Mouse (Mus musculus) lung, postnatal 0 days (tissue): Measurements from ENCODE around the gene Camta2. TPM values are rescaled to one million over a fixed set of nuclear protein-coding genes. Genes with fewer than 3 reads are reported as not detected.

Source experiments
- ATAC-seq: fragments of 200-750 bp; cut with Nextera tagmentation; 2 replicates; pipeline ENCODE4 v1.8.0; 2017; ENCODE audit warnings: moderate library complexity
- DNase-seq: peaks from one replicate; pipeline ENCODE4 v3.0.0-alpha.2; 2016; ENCODE audit warnings: low spot score
- H3K27ac ChIP-seq: fragments of 300-500 bp; sonication (generic); 2 replicates; pipeline ENCODE4 v1.5.1; 2014; ENCODE audit warnings: antibody characterized with exemption, mild to moderate bottlenecking, low read length, mixed read lengths
- H3K27me3 ChIP-seq: fragments of 300-500 bp; sonication (generic); replicated peaks from 2 replicates; pipeline ENCODE4 v1.6.1; 2014; ENCODE audit warnings: low read length, mixed read lengths; ENCODE audit not compliant: insufficient read depth
- H3K36me3 ChIP-seq: fragments of 300-500 bp; sonication (generic); 2 replicates; pipeline ENCODE4 v1.6.1; 2014; ENCODE audit warnings: low read length, mixed read lengths; ENCODE audit not compliant: insufficient read depth
- H3K4me1 ChIP-seq: fragments of 300-500 bp; sonication (generic); 2 replicates; pipeline ENCODE4 v1.6.1; 2014; ENCODE audit warnings: antibody characterized with exemption, low read depth, low read length, mixed read lengths; ENCODE audit not compliant: insufficient read depth
- H3K4me2 ChIP-seq: fragments of 300-500 bp; sonication (generic); replicated peaks from 2 replicates; pipeline ENCODE4 v1.6.1; 2014; ENCODE audit warnings: low read depth, mild to moderate bottlenecking, low read length, moderate library complexity, mixed read lengths
- H3K4me3 ChIP-seq: fragments of 300-500 bp; sonication (generic); 2 replicates; pipeline ENCODE4 v1.5.1; 2014; ENCODE audit warnings: low read depth, low read length
- H3K9ac ChIP-seq: fragments of 300-500 bp; sonication (generic); replicated peaks from 2 replicates; pipeline ENCODE4 v1.6.1; 2014; ENCODE audit warnings: low read depth, mild to moderate bottlenecking
- H3K9me3 ChIP-seq: fragments of 300-500 bp; sonication (generic); 2 replicates; pipeline ENCODE4 v1.6.1; 2016; ENCODE audit warnings: low read length, mixed read lengths
- CTCF ChIP-seq: IDR thresholded peaks from 2 replicates; pipeline ENCODE4 v1.5.1; 2016; ENCODE audit warnings: antibody characterized with exemption, mild to moderate bottlenecking
- EP300 ChIP-seq: IDR thresholded peaks from 2 replicates; pipeline ENCODE4 v1.6.1; 2016; ENCODE audit warnings: antibody characterized with exemption, mild to moderate bottlenecking, control low read depth
- WGBS: fragments of 180-500 bp; shearing (Covaris S2); extraction: QIAGEN DNeasy Blood & Tissue Kit; methylation state at CpG from one replicate; pipeline ENCODE4 v1.1.7; 2014; 5-methylcytosine and 5-hydroxymethylcytosine counted together
- polyA plus RNA-seq: library from polyadenylated mRNA; unstranded; fragments of >200 nt; fragmentation: Nextera tagmentation; extraction: Ambion mirVana; gene quantifications from 2 replicates; pipeline ENCODE4 v1.2.1, GENCODE M21; 2015

Gene Camta2
- polyA plus RNA-seq, 1 experiment from 2014 or later, result 9.9 TPM

GRCm38 (mm10) chr11:70664741-70665140 lies 23.2 kb downstream of the Camta2 start:
- ATAC-seq (no peak), DNase-seq (no peak)
- no peaks in the 10 kb centered on the region for H3K9me3 ChIP-seq
- TF ChIP-seq CTCF (peak; percentile 24), EP300 (no peak)
- H3K27me3 ChIP-seq, result no peaks in the 10 kb centered on the region
- H3K4me3 ChIP-seq, result no peak overlapping the region
- H3K27ac ChIP-seq, result no peak overlapping the region
- H3K4me1 ChIP-seq, result no peaks in the 10 kb centered on the region; the same call in 1 of the 2 replicates
- H3K9ac ChIP-seq, result no peak overlapping the region
- H3K36me3 ChIP-seq, result peaks cover 13% of the 10 kb centered on the region; the same call in 1 of the 2 replicates
- no peak overlapping the region for H3K4me2 ChIP-seq
- 93% methylated on average over 9 of the region's 9 CpGs for WGBS

- WGBS, result 81% methylated on average over 6 of the region's 6 CpGs
- no peak overlapping the region for H3K4me3 ChIP-seq
- ATAC-seq, result no peak
- no peak overlapping the region for H3K27ac ChIP-seq
- no peaks in the 10 kb centered on the region for H3K9me3 ChIP-seq
- DNase-seq, result no peak
- no peaks in the 10 kb centered on the region for H3K27me3 ChIP-seq
- H3K4me2 ChIP-seq, result no peak overlapping the region
- peaks cover 13% of the 10 kb centered on the region; the same call in 1 of the 2 replicates for H3K36me3 ChIP-seq
- no peaks in the 10 kb centered on the region for H3K4me1 ChIP-seq
- TF ChIP-seq EP300, result no peak
- TF ChIP-seq CTCF, result no peak
- no peak overlapping the region for H3K9ac ChIP-seq
Observed at GRCm38 (mm10) chr11:70663957-70664356, 23.9 kb downstream of the Camta2 start.

- no peak overlapping the region for H3K9ac ChIP-seq
- H3K36me3 ChIP-seq, result peaks cover 13% of the 10 kb centered on the region; the same call in 1 of the 2 replicates
- no peaks in the 10 kb centered on the region for H3K4me1 ChIP-seq
- H3K4me2 ChIP-seq, result no peak overlapping the region
- ATAC-seq (no peak), DNase-seq (no peak)
- H3K4me3 ChIP-seq, result no peak overlapping the region
- WGBS, result 86% methylated on average over 8 of the region's 8 CpGs
- no peaks in the 10 kb centered on the region for H3K9me3 ChIP-seq
- TF ChIP-seq EP300, result no peak
- no peak for TF ChIP-seq CTCF
- H3K27ac ChIP-seq, result no peak overlapping the region
- no peaks in the 10 kb centered on the region for H3K27me3 ChIP-seq
Observed at GRCm38 (mm10) chr11:70663101-70663500, 24.8 kb downstream of the Camta2 start.

GRCm38 (mm10) chr11:70660571-70660970 lies 27.3 kb downstream of the Camta2 start:
- Histone ChIP-seq H3K9ac (no peak overlapping the region), H3K9me3 (no peaks in the 10 kb centered on the region), H3K4me2 (no peak overlapping the region), H3K36me3 (peaks cover 13% of the 10 kb centered on the region; the same call in 1 of the 2 replicates), H3K27me3 (no peaks in the 10 kb centered on the region), H3K27ac (no peak overlapping the region), H3K4me1 (peaks cover 10% of the 10 kb centered on the region), H3K4me3 (no peak overlapping the region)
- no peak for ATAC-seq
- TF ChIP-seq EP300 (no peak), CTCF (no peak)
- WGBS, result 91% methylated on average over 8 of the region's 8 CpGs
- DNase-seq, result no peak

- no peak overlapping the region for H3K4me2 ChIP-seq
Observed at GRCm38 (mm10) chr11:70658942-70659341, 29.0 kb downstream of the Camta2 start.

GRCm38 (mm10) chr11:70658521-70658920 lies 29.4 kb downstream of the Camta2 start:
- TF ChIP-seq CTCF, result no peak
- no peak for TF ChIP-seq EP300
- Histone ChIP-seq H3K4me1 (peaks cover 10% of the 10 kb centered on the region), H3K27me3 (no peaks in the 10 kb centered on the region), H3K4me3 (no peak overlapping the region), H3K27ac (no peak overlapping the region), H3K9ac (no peak overlapping the region; the same call in 1 of the 2 replicates), H3K36me3 (no peaks in the 10 kb centered on the region), H3K9me3 (no peaks in the 10 kb centered on the region), H3K4me2 (no peak overlapping the region)
- ATAC-seq, result no peak
- 73% methylated on average over 5 of the region's 5 CpGs for WGBS
- DNase-seq, result no peak

More at GRCm38 (mm10) chr11:70658942-70659341, 29.0 kb downstream of the Camta2 start:
- ATAC-seq (no peak), DNase-seq (no peak)
- TF ChIP-seq CTCF (no peak), EP300 (no peak)
- no peak overlapping the region for H3K27ac ChIP-seq
- no peaks in the 10 kb centered on the region for H3K9me3 ChIP-seq
- WGBS, result 54% methylated on average over 8 of the region's 8 CpGs
- H3K27me3 ChIP-seq, result no peaks in the 10 kb centered on the region
- H3K9ac ChIP-seq, result no peak overlapping the region; the same call in 1 of the 2 replicates
- no peak overlapping the region for H3K4me3 ChIP-seq
- H3K36me3 ChIP-seq, result peaks cover 2% of the 10 kb centered on the region; the same call in 1 of the 2 replicates
- peaks cover 10% of the 10 kb centered on the region for H3K4me1 ChIP-seq

GRCm38 (mm10) chr11:70657991-70658390 lies 29.9 kb downstream of the Camta2 start:
- no peak overlapping the region for H3K9ac ChIP-seq
- no peak overlapping the region for H3K27ac ChIP-seq
- no peaks in the 10 kb centered on the region for H3K36me3 ChIP-seq
- peaks cover 10% of the 10 kb centered on the region for H3K4me1 ChIP-seq
- no peak for ATAC-seq
- TF ChIP-seq CTCF, result no peak
- no peak for TF ChIP-seq EP300
- H3K27me3 ChIP-seq, result no peaks in the 10 kb centered on the region
- H3K4me3 ChIP-seq, result no peak overlapping the region
- H3K9me3 ChIP-seq, result no peaks in the 10 kb centered on the region
- DNase-seq, result no peak
- H3K4me2 ChIP-seq, result no peak overlapping the region
- 53% methylated on average over 9 of the region's 9 CpGs for WGBS
